Mouse (Mus musculus): Measurements from ENCODE around the gene Timm13. TPM values are rescaled to one million over a fixed set of nuclear protein-coding genes. Genes with fewer than 3 reads are reported as not detected.

The Timm13 gene
- 355 and 398 TPM in 2 replicates for polyA plus RNA-seq (2014; fragmentation: Nextera tagmentation; extraction: Ambion mirVana)

DNA sequence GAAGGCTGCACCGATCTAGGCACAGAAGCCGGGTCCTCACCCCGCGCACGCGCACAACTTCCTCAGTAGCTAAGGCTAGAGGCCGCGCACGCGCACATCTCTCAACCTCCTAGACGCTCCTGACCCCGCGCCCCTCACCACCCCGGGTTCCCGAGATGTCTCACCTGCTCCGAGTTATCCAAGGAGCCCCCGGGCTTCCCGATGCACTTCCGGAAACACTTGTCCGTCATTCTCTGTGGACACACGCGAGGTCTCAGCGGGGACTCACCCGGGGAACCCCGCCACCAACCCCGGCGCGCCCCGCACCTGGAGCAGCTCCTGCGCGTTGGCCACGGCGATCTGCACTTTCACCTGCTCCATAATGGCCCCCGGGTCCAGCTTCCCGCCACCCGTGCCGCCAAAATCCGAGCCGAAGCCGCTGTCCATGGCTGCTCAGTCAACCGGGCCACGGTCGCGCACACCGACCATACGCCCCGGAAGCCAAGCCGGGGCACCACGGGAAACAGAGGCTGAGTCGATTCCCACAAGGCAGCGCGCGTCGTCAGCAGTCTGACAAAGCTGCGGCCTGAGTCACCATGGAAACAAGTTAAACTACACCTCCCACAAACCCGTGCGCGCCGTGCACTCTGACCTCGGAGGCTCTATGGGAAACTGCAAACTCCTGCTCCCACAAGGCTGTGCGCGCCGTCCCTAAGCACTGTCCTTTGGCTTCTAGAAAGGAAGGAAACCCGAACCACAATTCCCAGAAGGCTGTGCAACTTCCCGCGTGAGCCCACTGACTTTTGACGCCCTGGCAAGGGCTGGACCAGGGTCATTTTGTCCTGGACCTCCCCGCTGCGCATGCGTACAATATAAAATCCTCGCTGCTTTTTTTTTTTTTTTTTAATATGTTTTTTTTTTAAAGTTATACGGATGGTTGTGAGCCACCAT is at the start of gene Timm13:
Timm13 (minus strand) TSS at position 652 of the 930 bp plus-strand sequence.
- DNase-seq (ENCODE audit: low spot score) = peak; percentile 100
- H3K9me3 ChIP-seq (replicated peaks; ENCODE audit: control insufficient read depth, low read length) = no peaks in the 10 kb centered on the region
- H3K27ac ChIP-seq (ENCODE audit: low read depth, low read length) = peak within 1 kb of the TSS; percentile 76
- ATAC-seq = peak; percentile 95
- H3K4me1 ChIP-seq (ENCODE audit: control insufficient read depth, insufficient read depth, low read length) = peaks cover 7% of the 10 kb centered on the region
- H3K4me2 ChIP-seq (ENCODE audit: low read length) = peak within 1 kb of the TSS; percentile 96
- H3K9ac ChIP-seq (ENCODE audit: low read length) = peak within 1 kb of the TSS; percentile 82
- H3K27me3 ChIP-seq (replicated peaks; ENCODE audit: control insufficient read depth, insufficient read depth, low read length) = no peaks in the 10 kb centered on the region
- peaks cover 59% of the 10 kb centered on the region for H3K36me3 ChIP-seq (ENCODE audit: control insufficient read depth, insufficient read depth, low read length)
- peak within 1 kb of the TSS; percentile 92 for H3K4me3 ChIP-seq (ENCODE audit: low read depth, low read length)
- WGBS = under 1% methylated on average over 72 of the region's 72 CpGs

DNA sequence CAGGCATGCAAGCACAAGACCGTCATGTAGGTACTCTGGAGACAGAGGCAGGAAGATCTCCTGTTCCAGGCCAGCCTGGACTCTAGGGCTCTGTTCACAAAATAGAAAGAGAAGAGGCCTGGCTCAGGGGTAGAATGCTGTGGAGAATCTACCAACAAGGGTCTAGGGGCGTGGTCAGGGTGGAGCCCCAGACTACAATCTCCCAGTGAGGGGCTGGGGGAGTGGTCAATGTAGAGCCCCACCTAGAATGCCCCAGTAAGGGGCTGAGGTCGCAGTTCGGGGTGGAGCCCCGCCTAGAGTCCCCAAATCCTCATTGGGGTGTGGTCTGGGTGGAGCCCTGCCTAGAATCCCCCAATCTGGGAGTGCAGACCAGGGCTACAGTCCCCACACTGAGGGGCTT is 49.5 kb upstream of the Timm13 start:
- no peaks in the 10 kb centered on the region for H3K4me1 ChIP-seq (ENCODE audit: control insufficient read depth, insufficient read depth, low read length)
- H3K4me2 ChIP-seq (ENCODE audit: low read length) = no peak overlapping the region
- WGBS = 31% methylated on average over 5 of the region's 5 CpGs
- no peak overlapping the region for H3K9ac ChIP-seq (ENCODE audit: low read length)
- no peak for DNase-seq (ENCODE audit: low spot score)
- no peaks in the 10 kb centered on the region for H3K9me3 ChIP-seq (replicated peaks; ENCODE audit: control insufficient read depth, low read length)
- H3K4me3 ChIP-seq (ENCODE audit: low read depth, low read length) = no peak overlapping the region
- no peak for ATAC-seq
- H3K36me3 ChIP-seq (ENCODE audit: control insufficient read depth, insufficient read depth, low read length) = no peaks in the 10 kb centered on the region
- H3K27me3 ChIP-seq (replicated peaks; ENCODE audit: control insufficient read depth, insufficient read depth, low read length) = no peaks in the 10 kb centered on the region
- no peak overlapping the region for H3K27ac ChIP-seq (ENCODE audit: low read depth, low read length)

DNA sequence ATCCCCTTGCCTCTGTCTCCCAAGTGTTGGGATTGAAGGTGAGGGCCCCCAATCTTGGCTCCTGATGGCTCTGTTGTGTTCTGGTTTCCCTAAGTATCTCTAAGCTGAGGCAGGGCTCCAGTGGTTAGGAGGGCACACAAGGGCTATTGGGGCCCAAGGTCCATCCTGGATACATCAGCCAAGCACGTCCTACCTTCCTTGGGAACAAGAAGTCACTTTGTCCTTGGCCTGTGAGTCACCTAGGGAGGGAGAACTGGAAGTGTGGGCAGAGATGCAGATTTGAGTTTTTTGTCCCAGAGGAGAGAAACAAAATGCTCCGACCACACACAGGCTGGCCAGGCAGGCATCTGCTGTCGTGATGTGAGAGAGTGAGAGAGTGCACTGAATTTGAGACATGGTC is 48.3 kb upstream of the Timm13 start:
- H3K9ac ChIP-seq (ENCODE audit: low read length) = no peak overlapping the region
- H3K4me2 ChIP-seq (ENCODE audit: low read length) = no peak overlapping the region
- H3K9me3 ChIP-seq (replicated peaks; ENCODE audit: control insufficient read depth, low read length) = no peaks in the 10 kb centered on the region
- H3K4me1 ChIP-seq (ENCODE audit: control insufficient read depth, insufficient read depth, low read length) = no peaks in the 10 kb centered on the region
- no peaks in the 10 kb centered on the region for H3K27me3 ChIP-seq (replicated peaks; ENCODE audit: control insufficient read depth, insufficient read depth, low read length)
- no peaks in the 10 kb centered on the region for H3K36me3 ChIP-seq (ENCODE audit: control insufficient read depth, insufficient read depth, low read length)
- ATAC-seq (no peak), DNase-seq (ENCODE audit: low spot score) (no peak)
- H3K27ac ChIP-seq (ENCODE audit: low read depth, low read length) = no peak overlapping the region
- 76% methylated on average over 3 of the region's 3 CpGs for WGBS
- no peak overlapping the region for H3K4me3 ChIP-seq (ENCODE audit: low read depth, low read length)

DNA sequence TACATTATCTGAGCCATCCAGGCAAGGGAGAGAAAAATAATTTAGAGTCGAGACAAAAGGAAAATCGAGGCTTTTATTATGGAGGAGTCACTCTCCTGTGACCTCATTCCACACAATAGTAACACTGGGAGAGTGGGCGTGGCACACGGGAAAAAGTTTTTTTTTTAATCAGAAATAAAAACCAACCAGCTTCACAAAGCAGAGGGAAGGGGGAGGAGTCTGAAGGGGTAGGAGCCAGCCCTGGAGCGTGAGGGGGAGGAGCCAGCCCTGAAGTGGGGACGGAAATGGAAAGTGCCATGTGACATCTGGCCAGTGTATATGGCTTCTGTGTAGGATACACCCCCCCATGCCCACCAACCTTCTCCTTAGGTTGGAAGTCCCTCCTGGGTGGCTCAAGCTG is 47.8 kb upstream of the Timm13 start:
- no peak overlapping the region for H3K9ac ChIP-seq (ENCODE audit: low read length)
- no peak for DNase-seq (ENCODE audit: low spot score)
- H3K4me3 ChIP-seq (ENCODE audit: low read depth, low read length) = no peak overlapping the region
- H3K4me1 ChIP-seq (ENCODE audit: control insufficient read depth, insufficient read depth, low read length) = no peaks in the 10 kb centered on the region
- H3K4me2 ChIP-seq (ENCODE audit: low read length) = no peak overlapping the region
- no peaks in the 10 kb centered on the region for H3K9me3 ChIP-seq (replicated peaks; ENCODE audit: control insufficient read depth, low read length)
- WGBS = 26% methylated on average over 6 of the region's 6 CpGs
- no peaks in the 10 kb centered on the region for H3K27me3 ChIP-seq (replicated peaks; ENCODE audit: control insufficient read depth, insufficient read depth, low read length)
- ATAC-seq = no peak
- no peaks in the 10 kb centered on the region for H3K36me3 ChIP-seq (ENCODE audit: control insufficient read depth, insufficient read depth, low read length)
- H3K27ac ChIP-seq (ENCODE audit: low read depth, low read length) = no peak overlapping the region

DNA sequence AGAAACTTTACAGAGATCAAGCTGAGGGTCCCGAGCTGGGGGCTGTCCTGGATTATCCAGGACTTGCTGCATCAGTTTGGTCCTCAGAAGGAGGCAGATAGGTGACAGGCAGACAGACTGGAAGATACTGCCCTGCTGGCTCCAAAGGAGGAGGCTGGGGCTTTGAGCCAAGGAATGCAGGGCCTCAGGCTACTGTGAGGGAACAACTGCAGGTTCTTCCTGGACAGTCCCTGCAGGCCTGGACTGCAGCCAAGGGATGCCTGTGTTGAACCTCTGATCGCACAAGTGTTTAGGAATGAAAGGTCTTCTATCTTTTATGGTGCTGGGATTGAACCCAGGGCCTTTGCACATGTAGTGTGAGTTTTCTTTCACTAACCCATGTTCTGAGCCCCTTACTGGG is 47.0 kb upstream of the Timm13 start:
- Histone ChIP-seq H3K27ac (ENCODE audit: low read depth, low read length) (no peak overlapping the region), H3K4me2 (ENCODE audit: low read length) (no peak overlapping the region), H3K4me1 (ENCODE audit: control insufficient read depth, insufficient read depth, low read length) (no peaks in the 10 kb centered on the region), H3K4me3 (ENCODE audit: low read depth, low read length) (no peak overlapping the region), H3K27me3 (replicated peaks; ENCODE audit: control insufficient read depth, insufficient read depth, low read length) (no peaks in the 10 kb centered on the region), H3K9ac (ENCODE audit: low read length) (no peak overlapping the region), H3K36me3 (ENCODE audit: control insufficient read depth, insufficient read depth, low read length) (no peaks in the 10 kb centered on the region), H3K9me3 (replicated peaks; ENCODE audit: control insufficient read depth, low read length) (no peaks in the 10 kb centered on the region)
- no peak for DNase-seq (ENCODE audit: low spot score)
- no peak for ATAC-seq
- WGBS = 38% methylated on average over 2 of the region's 2 CpGs

DNA sequence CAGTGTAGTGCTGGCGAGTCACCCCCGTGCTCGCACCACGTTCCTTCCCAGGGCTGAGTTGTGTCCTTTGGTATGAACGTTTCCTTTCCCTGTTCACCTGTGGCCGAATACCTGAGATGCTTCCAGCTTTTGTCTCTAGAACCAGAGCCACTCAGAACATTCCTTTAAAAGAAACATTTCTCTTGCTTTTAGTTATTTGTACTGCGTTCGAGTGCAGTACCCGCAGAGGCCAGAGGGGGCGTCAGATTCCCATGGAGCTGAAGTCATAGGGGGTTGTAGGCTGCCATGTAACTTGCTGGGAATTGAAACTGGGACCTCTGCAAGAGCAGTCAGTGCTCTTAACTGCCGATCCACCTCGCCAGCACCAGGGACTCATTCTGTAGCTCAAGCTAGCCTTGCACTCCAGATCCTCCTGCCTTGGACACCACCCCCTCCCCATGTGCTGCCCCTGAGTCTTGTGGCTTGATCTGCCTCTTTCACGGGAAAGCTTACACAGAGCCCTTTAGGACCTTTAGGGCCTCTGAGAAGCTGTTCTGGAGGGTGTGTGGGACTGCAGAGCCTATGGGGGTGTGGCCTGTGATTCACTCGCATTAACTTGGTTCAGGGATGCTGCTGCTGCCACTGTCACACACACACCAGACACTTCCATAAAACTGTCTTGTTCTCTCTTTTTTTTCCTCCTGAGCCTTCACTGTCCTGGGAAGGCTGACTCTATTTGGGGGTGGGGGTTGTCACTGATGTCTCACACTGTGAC is 46.1 kb upstream of the Timm13 start:
- Histone ChIP-seq H3K36me3 (ENCODE audit: control insufficient read depth, insufficient read depth, low read length) (no peaks in the 10 kb centered on the region), H3K9ac (ENCODE audit: low read length) (no peak overlapping the region), H3K9me3 (replicated peaks; ENCODE audit: control insufficient read depth, low read length) (no peaks in the 10 kb centered on the region), H3K27ac (ENCODE audit: low read depth, low read length) (no peak overlapping the region), H3K4me2 (ENCODE audit: low read length) (no peak overlapping the region), H3K27me3 (replicated peaks; ENCODE audit: control insufficient read depth, insufficient read depth, low read length) (no peaks in the 10 kb centered on the region), H3K4me1 (ENCODE audit: control insufficient read depth, insufficient read depth, low read length) (no peaks in the 10 kb centered on the region), H3K4me3 (ENCODE audit: low read depth, low read length) (no peak overlapping the region)
- ATAC-seq = no peak
- WGBS = 64% methylated on average over 14 of the region's 14 CpGs
- no peak for DNase-seq (ENCODE audit: low spot score)

DNA sequence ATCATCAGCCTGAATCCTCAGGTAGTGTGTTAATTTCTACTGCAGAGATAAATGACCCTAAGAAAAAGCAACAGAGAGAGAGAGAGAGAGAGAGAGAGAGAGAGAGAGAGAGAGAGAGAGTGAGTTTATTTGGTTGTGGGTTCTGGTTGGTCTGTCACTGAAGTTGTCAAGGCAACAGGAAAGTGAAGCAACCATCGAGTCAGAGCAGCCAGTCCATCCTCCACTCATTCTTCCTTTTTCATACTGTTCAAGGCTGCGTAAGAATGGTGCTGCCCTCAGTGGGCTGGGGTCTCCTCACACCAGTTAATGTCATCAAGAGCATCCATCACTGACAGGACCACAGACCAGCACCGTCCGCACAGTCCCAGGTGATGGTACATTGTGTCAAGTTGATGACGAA is 43.5 kb upstream of the Timm13 start:
- Histone ChIP-seq H3K9me3 (replicated peaks; ENCODE audit: control insufficient read depth, low read length) (no peaks in the 10 kb centered on the region), H3K4me2 (ENCODE audit: low read length) (no peak overlapping the region), H3K36me3 (ENCODE audit: control insufficient read depth, insufficient read depth, low read length) (no peaks in the 10 kb centered on the region), H3K27ac (ENCODE audit: low read depth, low read length) (no peak overlapping the region), H3K4me3 (ENCODE audit: low read depth, low read length) (no peak overlapping the region), H3K4me1 (ENCODE audit: control insufficient read depth, insufficient read depth, low read length) (peaks cover 1% of the 10 kb centered on the region; the same call in 1 of the 2 replicates), H3K9ac (ENCODE audit: low read length) (no peak overlapping the region), H3K27me3 (replicated peaks; ENCODE audit: control insufficient read depth, insufficient read depth, low read length) (no peaks in the 10 kb centered on the region)
- ATAC-seq = no peak
- 92% methylated on average over 5 of the region's 5 CpGs for WGBS
- no peak for DNase-seq (ENCODE audit: low spot score)

DNA sequence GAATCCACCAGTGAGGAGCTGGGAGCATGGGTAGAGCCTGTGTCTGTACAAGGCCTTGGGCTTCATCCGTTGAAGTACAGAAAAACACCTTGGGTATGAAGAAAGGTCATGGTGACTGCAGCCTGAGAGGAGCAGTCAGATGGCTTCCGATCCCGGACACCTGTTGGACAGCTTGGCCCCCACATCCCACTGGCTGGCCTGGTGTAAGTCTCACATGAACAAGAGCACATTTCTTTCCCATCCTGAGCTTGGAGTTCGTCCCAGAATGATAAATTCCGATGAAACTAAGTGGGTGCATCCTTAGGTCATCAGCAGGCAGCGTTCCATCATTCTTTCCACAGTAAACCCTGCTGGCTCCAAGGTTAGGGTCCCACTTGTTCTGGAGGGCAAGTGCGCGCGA is 42.9 kb upstream of the Timm13 start:
- ATAC-seq = no peak
- Histone ChIP-seq H3K9me3 (replicated peaks; ENCODE audit: control insufficient read depth, low read length) (no peaks in the 10 kb centered on the region), H3K36me3 (ENCODE audit: control insufficient read depth, insufficient read depth, low read length) (no peaks in the 10 kb centered on the region), H3K9ac (ENCODE audit: low read length) (no peak overlapping the region), H3K27me3 (replicated peaks; ENCODE audit: control insufficient read depth, insufficient read depth, low read length) (no peaks in the 10 kb centered on the region; the same call in 1 of the 2 replicates), H3K4me2 (ENCODE audit: low read length) (no peak overlapping the region), H3K27ac (ENCODE audit: low read depth, low read length) (no peak overlapping the region), H3K4me1 (ENCODE audit: control insufficient read depth, insufficient read depth, low read length) (peaks cover 6% of the 10 kb centered on the region; the same call in 1 of the 2 replicates), H3K4me3 (ENCODE audit: low read depth, low read length) (no peak overlapping the region)
- no peak for DNase-seq (ENCODE audit: low spot score)
- 83% methylated on average over 9 of the region's 9 CpGs for WGBS

DNA sequence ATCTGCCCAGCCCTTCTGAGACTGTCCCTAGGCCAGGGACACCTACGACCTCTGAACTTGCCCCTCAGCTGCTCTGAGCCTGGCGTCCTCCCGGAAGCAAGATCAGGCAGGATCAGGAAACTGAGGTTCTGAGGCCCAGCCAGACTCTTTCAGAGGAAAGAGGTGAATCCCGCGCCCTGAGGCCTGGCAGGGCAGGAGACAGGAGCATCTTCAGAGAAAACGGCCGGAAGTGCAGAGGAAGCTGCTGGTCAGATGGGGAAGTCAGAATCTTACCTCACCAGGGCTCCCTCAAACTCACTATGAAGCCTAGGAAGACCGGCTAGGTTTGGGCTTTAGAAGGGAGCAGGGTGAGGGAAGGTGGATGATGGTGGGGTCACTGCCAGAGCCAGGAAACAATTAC is 42.1 kb upstream of the Timm13 start:
- H3K27ac ChIP-seq (ENCODE audit: low read depth, low read length) = no peak overlapping the region
- H3K36me3 ChIP-seq (ENCODE audit: control insufficient read depth, insufficient read depth, low read length) = no peaks in the 10 kb centered on the region
- DNase-seq (ENCODE audit: low spot score) (no peak), ATAC-seq (no peak)
- peaks cover 9% of the 10 kb centered on the region for H3K4me1 ChIP-seq (ENCODE audit: control insufficient read depth, insufficient read depth, low read length)
- H3K27me3 ChIP-seq (replicated peaks; ENCODE audit: control insufficient read depth, insufficient read depth, low read length) = no peaks in the 10 kb centered on the region; the same call in 1 of the 2 replicates
- H3K9ac ChIP-seq (ENCODE audit: low read length) = no peak overlapping the region
- no peaks in the 10 kb centered on the region for H3K9me3 ChIP-seq (replicated peaks; ENCODE audit: control insufficient read depth, low read length)
- WGBS = 72% methylated on average over 8 of the region's 8 CpGs
- H3K4me2 ChIP-seq (ENCODE audit: low read length) = no peak overlapping the region
- no peak overlapping the region for H3K4me3 ChIP-seq (ENCODE audit: low read depth, low read length)
